Mouse (Mus musculus): ENCODE results near the gene Gm10142. TPM values are rescaled to one million over a fixed set of nuclear protein-coding genes. Genes with fewer than 3 reads are reported as not detected.
"Not testable (repeated sequence)": the region's sequence is repeated elsewhere in the genome, so short reads cannot be mapped to it uniquely, and the experiment has no call there.

Gm10142 gene
- polyA plus RNA-seq, 1 experiment: not detected

DNA sequence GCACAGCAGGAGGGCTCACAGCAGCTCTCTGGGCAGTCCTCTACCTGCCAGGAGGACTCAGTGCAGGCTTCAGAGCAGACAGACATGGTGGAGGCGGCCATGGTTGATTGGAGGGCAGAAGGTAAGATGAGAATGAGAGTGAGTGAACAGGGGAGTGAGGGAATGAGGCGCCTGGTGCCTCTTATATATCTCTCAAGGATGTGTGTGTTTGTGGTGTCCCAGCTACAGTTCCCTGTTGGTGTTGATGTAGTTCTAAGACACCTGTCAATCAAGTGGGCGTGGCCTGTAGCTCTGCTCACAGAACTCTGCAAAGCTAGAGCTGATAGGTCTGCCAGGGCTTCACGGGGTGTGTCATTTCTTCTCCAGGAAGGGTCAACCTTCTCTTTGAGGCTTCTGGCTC, 18.5 kb upstream of the Gm10142 start, which contains the start of gene Gm9508:
TSS of gene Gm9508 (minus strand) at position 101 of the 400 bp plus-strand sequence.
- Histone ChIP-seq H3K4me3 (ENCODE audit: low read depth, low read length) (no peak within 1 kb of the TSS), H3K36me3 (ENCODE audit: control insufficient read depth, insufficient read depth, low read length, poor library complexity, severe bottlenecking) (no peaks in the 10 kb centered on the region), H3K27ac (ENCODE audit: insufficient read depth, low read length) (no peak within 1 kb of the TSS), H3K27me3 (ENCODE audit: control insufficient read depth, insufficient read depth, low read length, poor library complexity, severe bottlenecking) (no peaks in the 10 kb centered on the region), H3K9me3 (replicated peaks; ENCODE audit: control insufficient read depth, insufficient read depth, low read length, poor library complexity, severe bottlenecking) (no peaks in the 10 kb centered on the region), H3K4me1 (ENCODE audit: control insufficient read depth, insufficient read depth, low read length) (no peaks in the 10 kb centered on the region), H3K9ac (ENCODE audit: low read depth, poor library complexity, severe bottlenecking) (no peak within 1 kb of the TSS)
- TF ChIP-seq EP300 (IDR thresholded peaks at IDR 0.05; ENCODE audit: insufficient read depth, low read depth, low read length): no peak

DNA sequence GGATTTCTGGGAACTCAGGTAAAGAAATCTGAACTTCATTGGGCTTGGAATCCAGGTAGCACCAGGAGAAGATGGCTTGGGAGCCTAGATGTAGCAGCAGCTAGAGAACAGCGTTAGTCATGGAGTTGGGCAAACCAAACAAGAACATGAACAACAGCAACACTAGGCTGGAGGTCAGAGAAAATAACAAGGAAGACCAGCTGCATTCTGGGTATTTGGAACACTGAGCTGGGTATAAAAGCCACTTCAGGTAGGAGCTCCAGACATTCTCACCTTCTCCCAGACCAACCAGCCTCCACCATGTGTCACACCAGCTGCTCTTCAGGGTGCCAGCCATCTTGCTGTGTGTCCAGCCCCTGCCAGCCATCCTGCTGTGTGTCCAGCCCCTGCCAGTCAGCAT, 9.3 kb upstream of the Gm10142 start, which contains the start of gene Gm10272:
TSS of gene Gm10272 (plus strand) at position 301 of the 400 bp plus-strand sequence.
- H3K9me3 ChIP-seq (replicated peaks; ENCODE audit: control insufficient read depth, insufficient read depth, low read length, poor library complexity, severe bottlenecking): no peaks in the 10 kb centered on the region
- H3K9ac ChIP-seq (ENCODE audit: low read depth, poor library complexity, severe bottlenecking): no peak within 1 kb of the TSS
- no peak within 1 kb of the TSS for H3K27ac ChIP-seq (ENCODE audit: insufficient read depth, low read length)
- H3K27me3 ChIP-seq (ENCODE audit: control insufficient read depth, insufficient read depth, low read length, poor library complexity, severe bottlenecking): no peaks in the 10 kb centered on the region
- H3K4me3 ChIP-seq (ENCODE audit: low read depth, low read length): no peak within 1 kb of the TSS
- no peaks in the 10 kb centered on the region for H3K36me3 ChIP-seq (ENCODE audit: control insufficient read depth, insufficient read depth, low read length, poor library complexity, severe bottlenecking)
- TF ChIP-seq EP300 (IDR thresholded peaks at IDR 0.05; ENCODE audit: insufficient read depth, low read depth, low read length) (no peak), POLR2A (IDR thresholded peaks at IDR 0.05; ENCODE audit: insufficient read depth, low read length) (no peak), CTCF (IDR thresholded peaks at IDR 0.05; ENCODE audit: low read depth, low read length) (no peak)
- no peaks in the 10 kb centered on the region for H3K4me1 ChIP-seq (ENCODE audit: control insufficient read depth, insufficient read depth, low read length)

DNA sequence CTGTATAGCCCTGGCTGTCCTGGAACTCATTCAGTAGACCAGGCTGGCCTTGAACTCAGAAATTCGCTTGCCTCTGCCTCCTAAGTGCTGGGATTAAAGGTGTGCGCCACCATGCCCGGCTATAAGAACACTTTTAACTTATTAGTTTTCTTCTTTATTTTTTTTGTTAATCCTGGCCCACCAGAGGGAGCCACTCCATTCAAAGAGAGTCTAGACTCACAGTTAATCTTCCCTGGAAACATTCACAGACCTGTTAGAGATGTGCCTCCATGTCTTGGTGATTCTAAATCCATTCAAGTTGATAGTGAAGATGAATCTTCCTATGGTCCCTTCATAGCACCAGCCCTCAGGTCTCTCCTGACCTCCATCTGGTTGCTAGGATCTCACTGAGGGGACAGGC, 5.8 kb upstream of the Gm10142 start:
- H3K27me3 ChIP-seq (ENCODE audit: control insufficient read depth, insufficient read depth, low read length, poor library complexity, severe bottlenecking): no peaks in the 10 kb centered on the region
- no peak overlapping the region for H3K9ac ChIP-seq (ENCODE audit: low read depth, poor library complexity, severe bottlenecking)

DNA sequence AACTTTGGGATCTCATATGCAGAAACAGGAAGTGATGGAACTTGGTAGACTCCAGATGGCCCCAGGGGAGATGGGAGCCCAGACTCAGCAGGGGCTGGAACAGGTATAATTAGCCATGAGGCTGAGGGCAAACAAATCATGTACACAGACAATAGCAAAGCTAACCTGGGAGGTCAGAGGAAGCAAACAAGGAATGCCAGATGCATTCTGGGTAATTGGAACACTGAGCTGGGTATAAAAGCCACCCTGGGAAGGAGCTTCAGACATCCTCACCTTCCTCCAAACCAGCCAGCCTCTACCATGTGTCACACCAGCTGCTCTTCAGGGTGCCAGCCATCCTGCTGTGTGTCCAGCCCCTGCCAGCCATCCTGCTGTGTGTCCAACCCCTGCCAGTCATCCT, 4.5 kb upstream of the Gm10142 start, which contains the start of gene Gm10024:
TSS of gene Gm10024 (plus strand) at position 301 of the 400 bp plus-strand sequence.
- H3K9ac ChIP-seq (ENCODE audit: low read depth, poor library complexity, severe bottlenecking); H3K27me3 ChIP-seq (ENCODE audit: control insufficient read depth, insufficient read depth, low read length, poor library complexity, severe bottlenecking); H3K36me3 ChIP-seq (ENCODE audit: control insufficient read depth, insufficient read depth, low read length, poor library complexity, severe bottlenecking); H3K4me3 ChIP-seq (ENCODE audit: low read depth, low read length); H3K9me3 ChIP-seq (replicated peaks; ENCODE audit: control insufficient read depth, insufficient read depth, low read length, poor library complexity, severe bottlenecking); H3K27ac ChIP-seq (ENCODE audit: insufficient read depth, low read length); H3K4me1 ChIP-seq (ENCODE audit: control insufficient read depth, insufficient read depth, low read length): not testable (repeated sequence)

More for the DNA sequence above, 5.8 kb upstream of the Gm10142 start:
- Histone ChIP-seq H3K27ac (ENCODE audit: insufficient read depth, low read length) (no peak overlapping the region), H3K4me3 (ENCODE audit: low read depth, low read length) (no peak overlapping the region), H3K9me3 (replicated peaks; ENCODE audit: control insufficient read depth, insufficient read depth, low read length, poor library complexity, severe bottlenecking) (no peaks in the 10 kb centered on the region), H3K36me3 (ENCODE audit: control insufficient read depth, insufficient read depth, low read length, poor library complexity, severe bottlenecking) (no peaks in the 10 kb centered on the region), H3K4me1 (ENCODE audit: control insufficient read depth, insufficient read depth, low read length) (no peaks in the 10 kb centered on the region)
- TF ChIP-seq CTCF (IDR thresholded peaks at IDR 0.05; ENCODE audit: low read depth, low read length): no peak

DNA sequence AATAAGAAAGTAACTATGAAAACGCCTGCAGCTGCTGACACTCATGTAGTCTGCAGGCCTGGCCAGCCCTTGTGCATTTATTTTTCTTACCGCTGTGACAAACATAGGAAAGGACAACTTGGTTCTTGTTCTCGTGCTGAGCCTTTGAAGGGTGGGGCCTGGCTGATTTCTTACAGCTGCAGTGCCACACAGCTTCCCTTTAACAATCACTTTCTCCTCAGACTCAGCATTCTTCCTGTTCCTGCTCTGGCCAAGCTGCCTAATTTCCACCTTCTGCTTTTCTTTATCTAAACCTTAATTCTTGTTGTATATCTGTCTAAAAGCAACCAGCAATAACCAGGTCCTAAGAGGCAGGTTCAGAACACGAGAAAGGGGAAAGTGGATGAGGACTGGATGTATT, 1.9 kb upstream of the Gm10142 start:
- Histone ChIP-seq H3K9me3 (replicated peaks; ENCODE audit: control insufficient read depth, insufficient read depth, low read length, poor library complexity, severe bottlenecking) (no peaks in the 10 kb centered on the region), H3K4me3 (ENCODE audit: low read depth, low read length) (no peak overlapping the region), H3K36me3 (ENCODE audit: control insufficient read depth, insufficient read depth, low read length, poor library complexity, severe bottlenecking) (no peaks in the 10 kb centered on the region), H3K9ac (ENCODE audit: low read depth, poor library complexity, severe bottlenecking) (no peak overlapping the region), H3K27ac (ENCODE audit: insufficient read depth, low read length) (no peak overlapping the region), H3K4me1 (ENCODE audit: control insufficient read depth, insufficient read depth, low read length) (no peaks in the 10 kb centered on the region), H3K27me3 (ENCODE audit: control insufficient read depth, insufficient read depth, low read length, poor library complexity, severe bottlenecking) (no peaks in the 10 kb centered on the region)
- TF ChIP-seq POLR2A (IDR thresholded peaks at IDR 0.05; ENCODE audit: insufficient read depth, low read length) (no peak), EP300 (IDR thresholded peaks at IDR 0.05; ENCODE audit: insufficient read depth, low read depth, low read length) (no peak), CTCF (IDR thresholded peaks at IDR 0.05; ENCODE audit: low read depth, low read length) (no peak)

DNA sequence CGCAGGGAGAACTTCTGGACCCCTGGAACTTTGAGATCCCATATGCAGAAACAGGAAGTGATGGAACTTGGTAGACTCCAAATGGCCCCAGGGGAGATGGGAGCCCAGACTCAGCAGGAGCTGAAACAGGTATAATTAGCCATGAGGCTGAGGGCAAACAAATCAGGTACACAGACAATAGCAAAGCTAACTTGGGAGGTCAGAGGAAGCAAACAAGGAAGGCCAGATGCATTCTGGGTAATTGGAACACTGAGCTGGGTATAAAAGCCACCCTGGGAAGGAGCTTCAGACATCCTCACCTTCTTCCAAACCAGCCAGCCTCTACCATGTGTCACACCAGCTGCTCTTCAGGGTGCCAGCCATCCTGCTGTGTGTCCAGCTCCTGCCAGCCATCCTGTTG, 4.7 kb downstream of the Gm10142 start, which contains the start of gene Krtap12-1:
TSS of gene Krtap12-1 (plus strand) at position 301 of the 400 bp plus-strand sequence.
- not testable (repeated sequence) for H3K4me1 ChIP-seq (ENCODE audit: control insufficient read depth, insufficient read depth, low read length); H3K9ac ChIP-seq (ENCODE audit: low read depth, poor library complexity, severe bottlenecking); H3K4me3 ChIP-seq (ENCODE audit: low read depth, low read length); H3K27ac ChIP-seq (ENCODE audit: insufficient read depth, low read length); H3K27me3 ChIP-seq (ENCODE audit: control insufficient read depth, insufficient read depth, low read length, poor library complexity, severe bottlenecking); H3K9me3 ChIP-seq (replicated peaks; ENCODE audit: control insufficient read depth, insufficient read depth, low read length, poor library complexity, severe bottlenecking); H3K36me3 ChIP-seq (ENCODE audit: control insufficient read depth, insufficient read depth, low read length, poor library complexity, severe bottlenecking)

DNA sequence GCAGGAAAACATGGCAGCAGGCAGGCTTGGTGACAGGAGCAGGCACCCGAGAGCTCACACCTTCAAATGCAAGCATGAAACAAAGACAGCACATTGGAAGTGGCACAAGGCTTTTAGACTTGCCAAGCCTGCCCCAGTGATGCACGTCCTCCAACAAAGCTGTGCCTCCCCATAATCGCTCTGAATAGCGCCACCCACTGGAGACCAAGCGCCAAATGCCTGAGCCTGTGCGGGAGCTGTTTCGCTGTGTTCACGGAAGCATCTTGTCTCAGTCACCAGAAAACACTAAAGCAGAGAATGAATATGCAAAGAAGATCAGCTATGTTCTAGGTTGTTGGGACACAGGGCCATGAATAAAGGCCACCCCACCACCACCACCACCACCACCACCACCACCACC, 9.2 kb downstream of the Gm10142 start:
- Histone ChIP-seq H3K27me3 (ENCODE audit: control insufficient read depth, insufficient read depth, low read length, poor library complexity, severe bottlenecking) (no peaks in the 10 kb centered on the region), H3K4me3 (ENCODE audit: low read depth, low read length) (no peak overlapping the region), H3K4me1 (ENCODE audit: control insufficient read depth, insufficient read depth, low read length) (no peaks in the 10 kb centered on the region), H3K27ac (ENCODE audit: insufficient read depth, low read length) (no peak overlapping the region), H3K9me3 (replicated peaks; ENCODE audit: control insufficient read depth, insufficient read depth, low read length, poor library complexity, severe bottlenecking) (no peaks in the 10 kb centered on the region; the same call in 1 of the 2 replicates), H3K9ac (ENCODE audit: low read depth, poor library complexity, severe bottlenecking) (no peak overlapping the region), H3K36me3 (ENCODE audit: control insufficient read depth, insufficient read depth, low read length, poor library complexity, severe bottlenecking) (no peaks in the 10 kb centered on the region)
- peak; percentile 66 for TF ChIP-seq CTCF (IDR thresholded peaks at IDR 0.05; ENCODE audit: low read depth, low read length)
- no peak for TF ChIP-seq POLR2A (IDR thresholded peaks at IDR 0.05; ENCODE audit: insufficient read depth, low read length)

Data from ES-Bruce4 (cell line).